Mouse (Mus musculus): ENCODE results near the gene Cdhr2. TPM values are rescaled to one million over a fixed set of nuclear protein-coding genes. Genes with fewer than 3 reads are reported as not detected.

Cdhr2 gene
- total RNA-seq, 1 experiment from 2014 or later, result not detected

- ATAC-seq (ENCODE audit: extremely low read depth, insufficient number of reproducible peaks, low FRiP score, poor library complexity, severe bottlenecking), result no peak
Measured at GRCm38 (mm10) chr13:54765281-54766191, 64.3 kb downstream of the Cdhr2 start.

GRCm38 (mm10) chr13:54766192-54766768 lies 65.0 kb downstream of the Cdhr2 start, which contains the start of gene Sncb:
TSS of gene Sncb (minus strand) at chr13:54766595.
- peak; percentile 31 for ATAC-seq (ENCODE audit: extremely low read depth, insufficient number of reproducible peaks, low FRiP score, poor library complexity, severe bottlenecking)

GRCm38 (mm10) chr13:54767012-54767411 lies 65.8 kb downstream of the Cdhr2 start:
- ATAC-seq (ENCODE audit: extremely low read depth, insufficient number of reproducible peaks, low FRiP score, poor library complexity, severe bottlenecking), result no peak

- no peak for ATAC-seq (ENCODE audit: extremely low read depth, insufficient number of reproducible peaks, low FRiP score, poor library complexity, severe bottlenecking)
Measured at GRCm38 (mm10) chr13:54780592-54780991, 79.3 kb downstream of the Cdhr2 start.

- ATAC-seq (ENCODE audit: extremely low read depth, insufficient number of reproducible peaks, low FRiP score, poor library complexity, severe bottlenecking), result no peak
Measured at GRCm38 (mm10) chr13:54781086-54781485, 79.8 kb downstream of the Cdhr2 start.

GRCm38 (mm10) chr13:54783235-54783634 lies 82.0 kb downstream of the Cdhr2 start:
- ATAC-seq (ENCODE audit: extremely low read depth, insufficient number of reproducible peaks, low FRiP score, poor library complexity, severe bottlenecking), result no peak

- ATAC-seq (ENCODE audit: extremely low read depth, insufficient number of reproducible peaks, low FRiP score, poor library complexity, severe bottlenecking), result no peak
Measured at GRCm38 (mm10) chr13:54783698-54784097, 82.4 kb downstream of the Cdhr2 start, which contains the start of gene Eif4e1b. TSS of gene Eif4e1b (plus strand) at chr13:54783998.

Other genes starting within 250 kb of the Cdhr2 start
- gene Thoc3, start 232.6 kb upstream of the Cdhr2 start, total RNA-seq (2017), result 13.4 and 16.1 TPM in 2 replicates
- gene Simc1, start 197.7 kb upstream of the Cdhr2 start, total RNA-seq (2017), result 18.5 and 21.9 TPM in 2 replicates
- 36.5 and 38.3 TPM in 2 replicates for gene 4833439L19Rik, start 136.0 kb upstream of the Cdhr2 start, total RNA-seq (2017)
- 6.5 and 13.0 TPM in 2 replicates for gene Arl10, start 126.4 kb upstream of the Cdhr2 start, total RNA-seq (2017)
- 9.3 and 18.2 TPM in 2 replicates for gene Nop16, start 111.4 kb upstream of the Cdhr2 start, total RNA-seq (2017)
- gene Higd2a, start 111.3 kb upstream of the Cdhr2 start, total RNA-seq (2017), result 36.0 and 37.1 TPM in 2 replicates
- 8.7 and 9.3 TPM in 2 replicates for gene Cltb, start 90.1 kb upstream of the Cdhr2 start, total RNA-seq (2017)
- gene Faf2, start 79.7 kb upstream of the Cdhr2 start, total RNA-seq (2017), result 52.1 and 64.1 TPM in 2 replicates
- 98.7 and 112 TPM in 2 replicates for gene Rnf44, start 7.6 kb upstream of the Cdhr2 start, total RNA-seq (2017)
- gene Gprin1, start 48.4 kb downstream of the Cdhr2 start, total RNA-seq (2017), result not detected in 2 replicates
- gene Sncb, start 65.1 kb downstream of the Cdhr2 start, total RNA-seq (2017), result not detected in 2 replicates
- gene Eif4e1b, start 82.5 kb downstream of the Cdhr2 start, total RNA-seq (2017), result not detected in 2 replicates
- gene Tspan17, start 87.9 kb downstream of the Cdhr2 start, total RNA-seq (2017), result 1.4 and 2.1 TPM in 2 replicates
- 0.12 TPM in 1 of 2 replicates, not detected in the other for gene Unc5a, start 247.9 kb downstream of the Cdhr2 start, total RNA-seq (2017)